33 mouse cellular contexts compared by ENCODE assay signal in the genomic region with DNA sequence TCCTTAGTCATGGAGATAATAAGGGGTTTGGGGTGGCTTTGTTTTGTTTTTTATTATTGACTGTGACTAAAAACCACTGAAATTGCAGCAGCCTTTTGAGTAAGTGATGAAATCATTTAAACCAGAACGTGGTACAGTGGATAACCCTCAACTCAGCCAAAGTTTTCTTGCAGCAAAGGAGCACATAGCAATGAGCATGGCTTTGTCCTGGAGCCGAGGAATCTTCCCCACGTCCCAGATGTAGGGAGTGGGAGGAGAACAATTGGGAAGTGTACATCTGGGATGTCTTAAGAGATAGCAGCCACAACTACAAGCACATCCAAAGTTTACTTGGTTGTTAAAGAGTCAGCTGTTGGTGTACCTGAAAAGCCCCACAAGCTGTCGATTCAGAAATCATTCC.
"Had no signal": no experiment of that assay in that cellular context is flagged by ENCODE, and none has a peak within 500 bp of the region (broad histone marks: within the 10 kb centered on the region; RNA-seq: fewer than 3 reads in every experiment).

No protein-coding gene starts in this region.

- DNase-seq: heart, postnatal 14 days; heart, postnatal 36 days; heart, postnatal 4 days; kidney, adult 11 months; kidney, adult 18-20 months; kidney, adult 2 months; kidney, adult 8-10 months; kidney, adult 9 months; kidney, postnatal 10 days; kidney, postnatal 14 days; kidney, postnatal 25 days; kidney, postnatal 36 days; kidney, postnatal 4 days; layer of hippocampus, adult 9-11 months; layer of hippocampus, postnatal 36 days had no signal

- H3K9ac ChIP-seq: heart, embryonic 12.5 days; heart, embryonic 13.5 days; heart, embryonic 15.5 days; hindbrain, embryonic 12.5 days; hindbrain, embryonic 13.5 days; hindbrain, embryonic 14.5 days; hindbrain, embryonic 15.5 days; intestine, embryonic 15.5 days; kidney, embryonic 15.5 days had no signal

- H3K27ac ChIP-seq: heart, embryonic 13.5 days; heart, embryonic 15.5 days; hindbrain, embryonic 10.5 days; hindbrain, embryonic 12.5 days; hindbrain, embryonic 13.5 days; hindbrain, embryonic 14.5 days; hindbrain, embryonic 15.5 days; hindbrain, postnatal 0 days; intestine, embryonic 15.5 days; kidney, embryonic 15.5 days; kidney, postnatal 0 days; left cerebral cortex, adult 2 months had no signal

- ATAC-seq: hindbrain, embryonic 16.5 days; hindbrain, postnatal 0 days; inflammation-experienced regulatory T-cells, adult 6 months; intestine, embryonic 15.5 days; intestine, embryonic 16.5 days; intestine, postnatal 0 days had no signal

- H3K4me2 ChIP-seq: heart, embryonic 12.5 days; heart, embryonic 13.5 days; heart, embryonic 15.5 days; hindbrain, embryonic 12.5 days; hindbrain, embryonic 13.5 days; hindbrain, embryonic 14.5 days; hindbrain, embryonic 15.5 days; intestine, embryonic 15.5 days; kidney, embryonic 15.5 days had no signal

- H3K4me1 ChIP-seq: heart, embryonic 12.5 days; heart, embryonic 15.5 days; hindbrain, embryonic 10.5 days; hindbrain, embryonic 12.5 days; hindbrain, embryonic 13.5 days; intestine, embryonic 15.5 days; kidney, embryonic 15.5 days had no signal

- H3K27me3 ChIP-seq: heart, embryonic 12.5 days; heart, embryonic 13.5 days; heart, embryonic 15.5 days; hindbrain, embryonic 12.5 days; hindbrain, embryonic 13.5 days; hindbrain, embryonic 15.5 days; intestine, embryonic 15.5 days; kidney, embryonic 15.5 days had no signal

- H3K9me3 ChIP-seq: heart, embryonic 12.5 days; heart, embryonic 13.5 days; heart, embryonic 15.5 days; hindbrain, embryonic 10.5 days; hindbrain, embryonic 12.5 days; hindbrain, embryonic 13.5 days; hindbrain, embryonic 15.5 days; intestine, embryonic 15.5 days; kidney, embryonic 15.5 days had no signal

- H3K36me3 ChIP-seq: intestine, embryonic 15.5 days had no signal

- H3K4me3 ChIP-seq: heart, embryonic 12.5 days; heart, embryonic 13.5 days; heart, embryonic 15.5 days; hindbrain, embryonic 10.5 days; hindbrain, embryonic 12.5 days; hindbrain, embryonic 13.5 days; hindbrain, embryonic 15.5 days; intestine, embryonic 15.5 days; kidney, embryonic 15.5 days; layer of hippocampus, adult 2 months; left cerebral cortex, adult 2 months had no signal
